Mouse (Mus musculus) gastrocnemius, postnatal 4 days (tissue): ENCODE data around the gene Cldn10. TPM values are rescaled to one million over a fixed set of nuclear protein-coding genes. Genes with fewer than 3 reads are reported as not detected.

Experiments
- DNase-seq, 2 experiments: peaks; one replicate each; pipeline ENCODE4 v3.0.0; 2021 to 2022; ENCODE audit warnings: low spot score in 2 of 2, mixed read lengths in 2 of 2
- total RNA-seq, 2 experiments: library from RNA; stranded (reverse); gene quantifications; 2 replicates each; pipeline ENCODE4 v1.2.3; 2021

Cldn10 gene
- total RNA-seq, 2 experiments from 2014 or later = 0.25 TPM; not detected in 1

DNA sequence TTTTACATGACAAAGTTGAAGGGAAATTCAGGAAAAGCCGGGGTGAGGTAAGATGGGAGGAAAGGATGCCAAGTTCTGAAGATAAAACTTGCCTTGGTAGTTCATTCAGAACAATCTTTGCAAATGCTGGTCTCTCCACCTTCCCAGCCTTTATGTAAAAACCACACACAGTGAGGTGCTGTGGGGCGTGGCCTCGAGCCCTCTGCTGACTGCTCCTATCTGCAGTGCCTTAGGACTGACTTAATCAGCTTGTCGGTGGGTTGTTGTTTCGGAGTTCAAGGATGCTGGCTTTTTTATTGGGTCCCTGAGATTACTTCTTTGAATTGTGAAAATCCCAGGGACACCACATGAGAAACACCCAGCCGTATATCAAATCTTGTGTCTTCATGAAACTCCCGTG, 74.5 kb downstream of the Cldn10 start:
- no peak for DNase-seq

DNA sequence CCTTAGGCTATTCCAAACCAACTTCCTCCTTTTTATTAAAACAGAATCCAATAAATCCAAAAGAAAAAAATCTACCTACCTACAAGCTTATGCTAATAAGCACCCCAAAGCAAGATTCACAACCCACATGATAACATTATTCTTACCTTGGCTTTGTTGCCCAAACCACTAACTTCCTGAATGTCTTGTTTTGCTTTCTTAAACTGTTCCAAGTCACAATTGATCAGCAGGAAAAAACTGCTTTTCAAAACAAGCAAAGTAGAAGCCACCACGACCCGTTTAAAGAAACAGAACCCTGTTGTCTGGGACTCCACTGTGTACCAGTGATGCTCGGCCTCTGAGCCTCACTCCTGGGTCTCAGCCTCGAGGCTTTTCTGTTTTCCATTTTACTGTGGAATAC, 77.2 kb downstream of the Cldn10 start:
- no peak for DNase-seq

DNA sequence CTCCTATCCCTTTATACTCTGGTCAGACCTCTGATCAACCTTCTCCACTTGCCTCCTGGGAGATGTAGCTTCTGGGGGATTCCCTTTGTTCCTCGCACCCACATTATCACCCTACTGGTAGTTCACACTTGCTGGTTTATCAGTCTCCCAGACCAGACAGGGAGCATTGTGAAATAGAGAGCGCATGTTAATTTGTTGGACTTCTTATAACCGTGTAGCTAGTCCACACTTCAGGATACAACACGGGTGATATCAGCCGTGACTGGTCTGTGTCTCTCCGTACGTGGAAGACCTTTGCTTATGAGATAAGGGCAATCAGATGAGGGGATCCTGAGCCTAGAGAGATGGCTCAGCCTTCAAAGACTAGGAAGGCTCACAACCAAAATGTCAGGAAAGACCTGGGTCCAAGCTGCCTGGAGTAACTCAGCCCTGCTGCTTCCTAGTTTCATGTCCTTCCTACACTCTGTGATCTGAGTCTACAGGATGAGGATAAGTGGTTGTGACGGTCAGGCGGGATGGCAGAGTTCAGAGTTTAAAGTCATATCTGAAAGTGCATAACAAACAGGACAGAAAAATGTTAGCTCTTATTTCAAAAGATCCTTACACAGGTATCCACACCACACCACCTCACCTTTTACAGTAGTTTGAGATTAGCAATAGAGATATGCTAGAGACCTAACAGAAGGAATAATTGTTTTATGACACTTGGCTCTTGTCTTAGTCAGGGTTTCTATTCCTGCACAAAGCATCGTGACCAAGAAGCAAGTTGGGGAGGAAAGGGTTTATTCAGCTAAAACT, 78.5 kb downstream of the Cldn10 start:
- no peak for DNase-seq

DNA sequence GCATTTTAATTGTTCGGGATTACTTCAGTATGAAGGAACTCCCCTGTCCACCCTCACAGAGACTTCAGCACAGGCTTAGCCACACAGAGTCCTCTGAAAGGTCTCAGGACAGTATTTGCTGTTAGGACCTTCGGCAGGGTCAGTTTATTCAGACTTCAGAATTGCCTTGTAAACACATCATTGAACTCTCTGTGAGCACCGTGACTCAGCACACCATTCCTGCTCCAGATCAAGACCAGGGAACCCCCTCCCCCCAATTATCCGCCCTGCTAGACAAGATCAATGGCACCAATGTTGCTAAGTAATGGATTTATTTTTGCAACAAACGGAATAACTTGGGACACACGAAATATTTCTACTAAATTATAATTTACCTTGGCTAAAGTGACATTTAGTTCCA, 79.7 kb downstream of the Cldn10 start:
- DNase-seq = no peak

DNA sequence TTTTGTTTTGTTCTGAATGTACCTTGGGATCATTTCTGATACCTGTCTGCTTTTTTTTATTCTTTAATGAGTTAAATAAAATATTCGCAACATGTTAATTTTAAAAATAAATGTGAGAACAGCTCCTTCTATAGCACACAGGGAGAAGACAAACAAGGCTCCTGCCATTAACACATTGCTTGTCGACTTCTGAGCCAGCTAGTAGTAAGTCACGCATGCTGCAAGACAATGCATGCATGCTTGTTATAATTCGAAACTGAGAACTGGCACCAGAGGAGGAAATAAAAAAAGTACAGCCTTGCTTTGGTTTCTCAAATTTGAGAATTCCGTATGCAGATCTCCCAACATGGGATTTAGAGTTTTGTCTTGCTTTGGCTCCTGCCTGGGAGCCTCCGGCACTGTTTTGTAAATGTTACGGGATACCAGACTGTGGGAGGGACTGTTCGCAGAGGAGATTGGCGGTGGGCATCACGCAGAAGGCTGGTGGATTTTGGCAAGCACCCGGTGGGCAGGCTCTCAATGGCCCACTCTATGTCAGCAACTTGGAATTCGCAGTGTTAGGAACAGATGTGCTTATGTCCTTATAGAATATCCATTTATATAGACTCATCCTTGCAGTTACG, 80.5 kb downstream of the Cldn10 start:
- no peak for DNase-seq

DNA sequence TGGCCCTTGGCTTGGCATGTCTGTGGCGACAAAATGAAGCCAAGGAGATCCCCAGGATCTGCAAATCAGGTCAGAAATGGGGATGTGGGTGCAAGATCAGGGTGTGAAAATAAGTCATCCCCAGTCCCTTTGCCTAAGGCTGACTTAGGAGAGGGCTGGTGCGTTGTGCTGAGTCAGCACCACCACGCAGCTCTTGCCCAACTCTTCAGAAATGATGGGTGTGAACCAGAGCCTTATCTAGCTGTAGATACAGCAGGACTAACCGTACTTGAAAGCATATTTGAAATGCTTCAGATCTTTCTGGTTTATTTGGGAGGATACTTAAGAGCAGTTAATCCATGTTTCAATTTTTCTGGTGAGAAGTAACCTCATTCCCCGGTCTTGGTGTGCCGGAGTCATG, 82.0 kb downstream of the Cldn10 start:
- DNase-seq = no peak

DNA sequence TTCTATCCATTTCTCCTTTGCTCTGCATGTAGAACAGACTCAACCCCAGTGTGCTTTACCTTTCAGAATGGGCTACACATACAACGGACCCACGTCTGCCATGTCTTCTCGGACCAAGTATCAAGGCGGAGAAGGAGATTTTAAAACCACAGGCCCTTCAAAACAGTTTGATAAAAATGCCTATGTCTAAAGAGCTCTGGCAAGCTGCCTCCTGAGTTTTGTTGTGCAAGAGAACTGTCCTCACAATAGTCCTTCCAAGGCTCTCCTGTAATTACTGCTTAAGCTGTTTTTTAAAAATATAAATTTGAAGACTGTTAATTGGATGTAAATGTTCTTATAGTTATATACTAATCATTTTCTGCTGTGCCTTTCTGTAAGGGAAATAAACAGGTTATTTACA, 86.4 kb downstream of the Cldn10 start:
- no peak for DNase-seq

DNA sequence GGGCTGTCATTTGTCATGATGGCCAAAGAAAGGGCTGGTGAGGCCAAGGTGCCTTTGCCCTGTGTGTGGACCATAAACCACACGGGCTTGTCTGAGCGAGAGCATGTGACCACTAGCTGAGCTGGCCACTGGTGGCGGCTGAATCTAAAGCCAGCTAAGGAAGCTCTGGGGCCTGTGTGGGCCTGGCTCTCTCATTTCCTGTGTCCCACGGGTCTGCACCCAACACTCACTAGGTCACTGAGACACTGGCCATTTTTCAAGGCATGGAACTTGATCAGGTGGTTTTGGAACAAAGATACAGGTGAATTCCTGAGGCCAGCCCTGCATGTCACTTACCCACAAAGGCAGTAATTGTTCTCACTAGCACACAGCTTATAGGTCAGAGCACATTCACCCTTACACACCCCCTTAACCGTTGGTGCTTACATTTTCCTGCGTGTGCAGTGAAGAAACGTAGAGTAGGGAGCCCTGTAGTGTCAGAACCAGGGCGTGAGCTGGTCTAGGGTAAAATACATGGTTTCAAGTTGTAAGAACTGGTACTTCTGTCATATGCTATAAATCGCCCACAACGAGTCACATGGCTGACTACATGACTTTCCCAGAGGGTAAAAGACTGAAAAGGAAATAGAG, 87.2 kb downstream of the Cldn10 start:
- no peak for DNase-seq

DNA sequence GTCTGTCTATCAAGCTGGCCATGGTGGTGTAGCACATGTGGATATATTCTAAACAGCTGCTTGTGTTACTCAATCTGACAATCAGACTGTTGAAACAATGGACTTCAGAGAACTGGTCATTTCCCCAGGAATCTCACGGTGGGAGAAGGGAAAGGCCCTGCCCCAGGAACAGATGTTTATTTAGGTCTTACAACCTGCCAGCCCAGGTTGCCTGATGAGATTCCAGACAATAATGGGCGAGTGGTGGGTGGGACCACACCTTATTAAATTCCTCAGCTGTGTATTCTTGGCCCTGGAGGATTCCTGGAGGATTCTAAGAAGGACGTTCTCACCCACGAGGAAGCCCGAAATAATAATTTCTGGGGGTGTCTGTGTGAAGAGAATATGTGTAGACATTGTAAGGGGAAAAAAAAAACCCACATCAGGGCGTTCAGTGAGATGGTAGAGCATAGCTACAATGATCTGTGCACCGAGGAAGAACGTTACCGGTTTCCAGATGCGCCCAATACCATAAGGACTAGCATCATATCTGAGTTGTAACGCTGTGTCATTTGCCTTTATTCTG, 90.7 kb downstream of the Cldn10 start:
- no peak for DNase-seq

DNA sequence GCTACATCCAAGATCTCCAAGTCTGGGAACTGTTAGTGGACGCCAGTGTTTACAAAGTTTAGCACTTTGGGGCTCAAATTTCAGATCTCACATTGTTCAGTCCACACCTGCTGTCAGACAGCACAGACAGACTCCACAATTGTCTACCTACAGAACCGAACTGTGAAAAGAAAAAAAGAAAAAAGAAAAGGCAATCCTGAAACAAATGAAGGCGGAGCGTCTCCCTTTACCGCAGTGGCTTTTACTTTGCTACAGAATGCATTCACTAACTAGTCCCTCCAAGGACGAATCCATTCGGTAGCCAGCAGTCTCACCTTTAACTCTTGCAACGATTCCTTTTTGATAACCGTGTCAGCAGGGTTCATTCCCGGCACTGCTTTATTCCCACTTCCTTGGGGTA, 93.0 kb downstream of the Cldn10 start:
- DNase-seq = no peak

DNA sequence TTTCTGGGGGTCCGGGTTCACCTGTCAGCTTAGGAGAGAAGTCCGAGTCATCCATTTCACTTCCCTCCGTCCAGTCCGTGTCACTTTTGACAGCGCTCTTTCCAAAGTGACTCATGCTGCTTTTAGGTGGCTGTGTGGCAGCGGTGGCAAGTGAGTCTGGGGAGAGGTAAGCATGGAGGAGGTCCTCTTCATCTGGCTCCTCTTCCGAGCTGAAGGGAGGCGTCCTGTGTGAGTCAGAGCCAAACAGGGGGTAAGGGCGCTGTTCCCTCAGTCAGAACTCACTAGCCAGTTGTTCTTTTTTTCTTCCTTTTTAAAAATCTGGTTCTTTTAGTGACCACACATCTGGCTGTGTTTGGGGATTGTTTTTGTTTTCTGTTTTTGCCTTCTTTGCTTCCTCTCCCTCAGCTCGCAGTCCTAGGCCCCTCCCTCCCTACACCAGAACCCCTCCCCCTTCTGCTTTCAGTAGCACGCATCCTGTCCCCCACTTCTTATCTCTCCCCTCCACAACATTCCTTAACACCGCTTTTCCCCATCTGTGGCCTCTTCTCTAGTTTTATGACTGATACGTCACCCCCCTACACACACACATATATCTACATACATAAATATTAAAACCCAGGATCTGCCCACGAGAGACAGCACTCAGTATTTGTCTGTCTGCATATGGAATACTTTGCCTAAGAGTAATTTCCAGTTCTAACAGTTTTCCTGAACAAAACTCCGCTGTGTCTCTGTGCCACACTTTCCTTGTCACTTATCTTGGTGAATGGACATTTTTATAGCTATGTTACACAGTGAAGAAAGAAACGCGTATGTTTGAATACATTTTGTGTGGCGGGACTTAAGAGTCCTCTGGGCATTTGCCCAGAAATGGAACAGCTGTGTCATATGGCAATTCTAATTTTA, 95.9 kb downstream of the Cldn10 start:
- no peak for DNase-seq

DNA sequence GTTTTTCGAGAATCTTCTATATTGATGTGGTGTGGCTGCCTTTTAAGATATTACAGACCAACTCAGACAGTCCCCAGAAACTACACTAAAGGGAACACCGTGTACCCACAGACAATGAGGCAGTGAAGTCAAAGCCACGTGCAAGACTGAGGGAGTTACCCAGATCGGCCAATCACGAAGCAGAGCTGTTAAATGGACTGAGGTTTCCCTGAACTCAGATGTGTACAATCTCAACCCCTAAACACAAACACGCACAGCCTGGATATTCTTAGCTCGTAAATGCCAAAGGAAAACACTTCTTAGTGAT, 96.5 kb downstream of the Cldn10 start:
- DNase-seq = no peak

DNA sequence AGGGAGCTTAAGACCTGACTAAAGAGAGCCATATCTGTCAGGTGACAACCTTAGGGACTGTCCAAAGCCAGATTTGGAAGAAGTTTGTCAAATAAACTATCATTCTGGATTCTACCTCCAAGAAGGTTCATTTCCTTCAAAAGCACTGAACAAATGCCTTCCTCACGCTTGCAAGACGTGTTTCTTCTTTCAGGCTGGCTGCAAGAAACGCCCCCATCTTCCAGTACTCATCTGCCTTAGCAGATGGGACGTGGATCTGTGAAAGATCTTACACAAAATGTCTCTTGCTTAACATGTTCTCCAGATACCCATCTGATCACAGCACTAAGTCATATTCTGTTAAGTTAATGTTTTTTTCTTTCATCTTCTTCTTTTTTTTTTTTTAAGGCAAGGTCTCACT, 102.4 kb downstream of the Cldn10 start:
- DNase-seq = no peak

DNA sequence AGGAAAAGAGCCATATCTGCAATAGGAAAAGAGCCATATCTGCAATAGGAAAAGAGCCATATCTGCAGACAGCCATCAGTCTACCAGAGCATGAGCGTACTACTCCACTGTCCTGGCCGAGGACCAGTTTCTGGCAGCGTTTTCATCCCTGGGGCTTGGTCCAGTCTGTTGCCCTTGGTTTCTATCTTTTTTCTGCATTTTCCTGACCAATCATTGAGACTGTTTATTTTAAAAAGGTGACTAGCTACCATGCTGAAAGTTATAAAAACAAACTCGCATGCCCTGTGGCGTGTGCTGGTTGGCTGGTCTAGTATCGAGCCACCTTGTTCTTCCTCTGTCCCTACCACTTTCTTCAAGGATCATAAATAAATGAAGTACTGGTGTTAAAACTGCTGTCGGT, 107.5 kb downstream of the Cldn10 start:
- DNase-seq = no peak

DNA sequence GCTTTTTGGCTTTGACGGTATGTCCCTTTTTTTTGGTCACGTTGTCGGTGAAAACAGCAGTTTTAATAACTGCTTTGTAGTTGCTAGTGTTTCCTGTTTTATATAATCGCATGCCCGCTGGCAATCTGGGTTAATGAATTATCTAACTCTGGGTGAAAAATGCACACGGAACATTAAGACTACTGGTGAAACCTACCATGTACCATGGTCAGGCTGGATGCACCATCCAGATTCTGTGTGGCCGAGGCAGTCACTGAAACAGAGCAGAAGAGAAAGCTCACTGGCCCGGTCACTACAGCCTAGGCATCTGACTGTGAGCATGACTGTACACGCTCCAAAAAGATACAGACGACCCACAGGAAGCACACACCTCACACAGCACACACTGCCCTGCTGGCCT, 107.9 kb downstream of the Cldn10 start:
- no peak for DNase-seq

DNA sequence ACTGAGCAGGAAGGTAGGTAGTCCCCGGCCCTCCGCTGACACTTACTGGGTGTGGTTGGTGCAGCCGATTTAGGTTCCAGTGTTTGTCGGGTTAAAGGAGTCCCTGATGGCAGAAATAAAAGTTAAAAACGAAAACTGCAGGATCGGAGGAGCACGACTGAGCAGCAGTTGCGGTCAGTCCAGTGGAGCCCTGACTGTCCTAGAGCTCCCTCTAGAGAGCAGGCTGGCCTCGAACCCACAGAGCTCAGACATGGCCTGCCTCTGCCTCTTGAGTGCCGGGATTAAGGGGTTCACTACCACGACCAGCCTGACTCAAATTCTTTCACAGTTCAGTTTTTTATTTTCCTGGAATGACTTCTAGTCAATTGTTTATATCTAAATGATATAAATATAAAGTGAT, 112.2 kb downstream of the Cldn10 start:
- DNase-seq = no peak

DNA sequence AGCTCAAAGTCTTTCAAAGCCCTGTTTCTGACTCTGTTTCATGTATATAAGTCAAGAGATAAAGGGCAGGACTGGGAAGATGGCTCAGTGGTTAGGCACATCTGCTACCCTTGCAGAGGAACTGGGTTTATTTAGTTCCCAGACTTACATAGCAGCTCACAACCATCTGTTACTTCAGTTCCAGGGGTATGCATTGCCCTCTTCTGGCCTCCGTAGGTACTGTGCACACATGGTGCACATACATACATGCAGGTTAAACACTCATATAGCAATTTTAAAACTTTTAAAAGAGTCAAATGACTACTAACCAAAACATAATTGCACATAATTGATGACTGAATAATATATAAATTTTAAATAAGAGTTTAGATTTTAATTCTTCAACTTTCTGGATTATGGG, 113.2 kb downstream of the Cldn10 start:
- DNase-seq = no peak

DNA sequence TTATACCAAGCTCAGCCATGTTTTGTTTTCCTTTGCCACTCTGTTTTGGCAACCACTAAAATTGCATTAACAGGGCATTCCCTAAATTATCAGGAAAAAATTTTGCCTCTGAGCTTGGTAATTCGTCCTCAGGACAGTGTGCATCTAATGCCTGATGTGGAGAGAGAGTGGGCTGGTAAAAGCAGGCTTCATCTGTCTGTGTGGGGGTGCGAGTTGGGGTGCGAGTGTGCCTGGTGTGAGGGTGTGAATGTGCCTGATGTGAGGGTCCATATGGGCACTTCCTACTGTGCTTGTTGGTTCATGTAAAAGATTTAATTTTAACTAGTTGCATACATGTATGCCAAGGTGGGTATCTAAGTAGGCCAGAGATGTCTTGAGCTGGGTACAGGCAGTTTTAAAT, 115.7 kb downstream of the Cldn10 start:
- no peak for DNase-seq

DNA sequence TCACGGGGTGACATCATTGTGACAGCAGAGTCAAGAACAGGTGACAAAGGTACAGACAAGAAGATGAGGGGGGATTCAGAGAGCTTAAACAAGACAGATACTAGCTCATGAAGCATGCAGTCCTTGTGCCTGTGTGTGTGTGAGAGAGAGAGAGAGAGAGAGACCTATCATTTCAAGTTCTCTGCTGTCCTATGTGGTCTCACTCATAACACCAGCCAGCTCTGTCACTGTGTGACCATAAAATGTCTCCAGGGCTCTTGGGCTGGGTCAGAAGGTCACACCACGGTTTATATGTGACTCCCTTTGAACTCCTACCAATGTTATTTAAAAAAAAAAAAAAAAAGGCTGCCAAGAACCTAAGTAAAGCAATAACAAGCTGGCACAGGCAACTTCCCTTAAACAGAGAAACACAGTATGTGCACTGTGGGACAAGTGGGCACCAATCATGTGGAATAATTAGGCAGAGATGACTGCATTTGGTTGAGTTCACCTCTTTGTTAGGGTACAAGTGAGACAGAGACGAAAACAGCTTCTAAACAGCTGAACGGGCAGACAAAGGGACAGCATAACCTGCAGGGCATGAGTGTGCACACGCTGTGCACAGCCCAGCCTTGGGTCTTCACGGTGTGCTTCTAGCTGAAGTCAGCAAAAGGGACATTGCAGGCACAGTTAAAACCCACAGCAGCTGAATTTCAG, 116.3 kb downstream of the Cldn10 start:
- no peak for DNase-seq

DNA sequence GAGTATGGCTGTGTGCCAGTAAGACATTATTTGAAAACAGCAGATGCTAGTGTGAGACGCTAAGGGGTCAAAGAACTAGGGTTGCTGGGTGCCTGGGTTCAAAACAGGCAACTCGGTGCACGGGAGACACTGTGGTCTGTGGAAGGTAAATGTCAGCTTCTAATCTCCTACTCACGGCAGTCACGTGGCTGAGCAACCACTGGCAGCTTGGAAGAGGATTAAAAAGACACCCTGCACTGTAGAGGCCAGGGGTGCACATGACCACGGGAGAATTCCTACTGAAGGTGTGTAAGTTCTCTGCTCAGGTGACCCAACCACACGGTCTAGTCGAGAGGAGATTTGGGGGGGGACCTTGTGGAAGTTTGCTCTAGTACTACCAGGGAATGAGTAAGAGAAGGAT, 119.9 kb downstream of the Cldn10 start:
- DNase-seq = no peak

DNA sequence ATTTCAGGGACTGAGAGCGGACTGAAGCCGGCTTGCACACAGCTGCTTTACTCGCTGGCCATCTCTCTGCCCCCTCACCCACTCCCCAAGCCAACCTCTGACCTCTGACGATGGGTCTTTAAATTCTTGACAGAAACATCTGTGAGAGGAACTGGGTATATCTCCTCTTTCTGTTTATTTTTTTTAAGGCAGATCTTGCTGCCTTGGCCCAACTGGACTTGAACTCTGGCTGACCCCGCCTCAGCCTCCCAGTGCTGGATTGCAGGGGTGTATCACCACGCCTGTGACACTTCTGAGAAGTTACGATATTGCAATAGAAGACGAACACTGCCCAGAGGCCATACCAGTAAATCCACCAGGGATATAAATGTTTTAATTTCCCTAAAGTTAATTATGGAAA, 122.2 kb downstream of the Cldn10 start:
- DNase-seq = peak in 1 of 2 experiments; percentile 32
